Mouse (Mus musculus) kidney, embryonic 16.5 days (tissue): ENCODE data around the gene Stat3. TPM values are rescaled to one million over a fixed set of nuclear protein-coding genes. Genes with fewer than 3 reads are reported as not detected.

ENCODE experiments used
- ATAC-seq: fragments of 200-750 bp; cut with Nextera tagmentation; 2 replicates; pipeline ENCODE4 v1.8.0; 2017; ENCODE audit warnings: moderate TSS enrichment; ENCODE audit not compliant: low FRiP score, low TSS enrichment
- H3K27ac ChIP-seq: fragments of 300-500 bp; sonication (generic); 2 replicates; pipeline ENCODE4 v1.5.1; 2014; ENCODE audit warnings: low read length
- H3K27me3 ChIP-seq: fragments of 300-500 bp; sonication (generic); 2 replicates; pipeline ENCODE4 v1.6.1; 2014; ENCODE audit warnings: low read length, control low read depth, mixed read lengths; ENCODE audit not compliant: insufficient read depth
- H3K36me3 ChIP-seq: fragments of 300-500 bp; sonication (generic); 2 replicates; pipeline ENCODE4 v1.6.1; 2014; ENCODE audit warnings: low read length, control low read depth, mixed read lengths; ENCODE audit not compliant: insufficient read depth
- H3K4me1 ChIP-seq: fragments of 300-500 bp; sonication (generic); 2 replicates; pipeline ENCODE4 v1.6.1; 2014; ENCODE audit warnings: low read length, control low read depth, mixed read lengths; ENCODE audit not compliant: insufficient read depth
- H3K4me2 ChIP-seq: fragments of 300-500 bp; sonication (generic); replicated peaks from 2 replicates; pipeline ENCODE4 v1.6.1; 2014; ENCODE audit warnings: low read depth, low read length
- H3K4me3 ChIP-seq: fragments of 300-500 bp; sonication (generic); 2 replicates; pipeline ENCODE4 v1.5.1; 2014; ENCODE audit warnings: mild to moderate bottlenecking, low read length
- H3K9ac ChIP-seq: fragments of 300-500 bp; sonication (generic); replicated peaks from 2 replicates; pipeline ENCODE4 v1.6.1; 2014; ENCODE audit warnings: low read length
- H3K9me3 ChIP-seq: fragments of 300-500 bp; sonication (generic); 2 replicates; pipeline ENCODE4 v1.6.1; 2016; ENCODE audit warnings: low read length, control low read depth
- WGBS: fragments of 180-500 bp; shearing (Covaris S2); extraction: QIAGEN DNeasy Blood & Tissue Kit; methylation state at CpG from one replicate; pipeline ENCODE4 v1.1.7; 2014; 5-methylcytosine and 5-hydroxymethylcytosine counted together
- polyA plus RNA-seq: library from polyadenylated mRNA; unstranded; fragments of >200 nt; fragmentation: Nextera tagmentation; extraction: Ambion mirVana; gene quantifications from 2 replicates; pipeline ENCODE4 v1.2.1, GENCODE M21; 2015

Gene Stat3
- polyA plus RNA-seq, 1 experiment from 2014 or later, result 47.9 TPM

GRCm38 (mm10) chr11:100914415-100914814 lies 24.9 kb downstream of the Stat3 start:
- H3K4me3 ChIP-seq, result no peak overlapping the region
- no peaks in the 10 kb centered on the region for H3K4me1 ChIP-seq
- no peak overlapping the region for H3K4me2 ChIP-seq
- H3K9ac ChIP-seq, result no peak overlapping the region
- H3K9me3 ChIP-seq, result no peaks in the 10 kb centered on the region
- H3K36me3 ChIP-seq, result peaks cover 4% of the 10 kb centered on the region; the same call in 1 of the 2 replicates
- H3K27ac ChIP-seq, result no peak overlapping the region
- H3K27me3 ChIP-seq, result no peaks in the 10 kb centered on the region
- 82% methylated on average over 5 of the region's 5 CpGs for WGBS
- no peak for ATAC-seq

DNA sequence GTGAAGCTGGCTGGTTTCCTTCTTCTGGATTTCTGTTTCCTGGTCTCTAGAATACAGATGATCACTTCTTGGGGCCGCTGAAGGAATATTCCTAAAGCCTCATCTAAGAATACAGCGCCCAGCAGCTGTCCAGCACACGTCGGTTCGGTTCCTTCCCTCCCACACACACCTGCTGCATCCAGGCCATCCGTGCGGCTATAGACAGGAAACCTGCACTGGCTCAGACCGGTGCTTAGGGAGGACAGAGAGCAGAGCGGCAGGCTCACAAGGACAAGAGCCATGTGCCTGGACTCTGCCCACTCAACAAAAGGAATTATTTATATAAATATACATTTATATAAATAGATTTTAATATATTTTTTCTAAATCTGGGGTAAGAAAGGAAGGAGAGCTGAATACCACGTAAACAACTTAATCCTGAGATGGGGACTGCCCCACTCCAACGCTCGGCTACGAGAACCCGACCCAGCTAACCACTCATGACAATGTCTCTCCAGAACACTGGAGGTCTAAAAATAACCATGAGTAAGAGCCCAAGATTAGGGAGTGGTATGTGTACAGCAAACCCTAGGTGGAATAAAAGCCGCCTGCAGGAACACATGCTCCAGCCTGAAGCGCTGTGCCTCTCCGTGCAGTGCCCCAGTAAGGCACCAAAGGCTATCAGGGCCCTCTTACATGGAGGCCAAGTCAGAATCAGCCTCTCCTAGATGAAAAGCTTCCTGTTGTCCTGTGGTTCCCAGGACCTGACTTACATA lies 26.8 kb downstream of the Stat3 start:
- no peak overlapping the region for H3K27ac ChIP-seq
- 71% methylated on average over 17 of the region's 17 CpGs for WGBS

DNA sequence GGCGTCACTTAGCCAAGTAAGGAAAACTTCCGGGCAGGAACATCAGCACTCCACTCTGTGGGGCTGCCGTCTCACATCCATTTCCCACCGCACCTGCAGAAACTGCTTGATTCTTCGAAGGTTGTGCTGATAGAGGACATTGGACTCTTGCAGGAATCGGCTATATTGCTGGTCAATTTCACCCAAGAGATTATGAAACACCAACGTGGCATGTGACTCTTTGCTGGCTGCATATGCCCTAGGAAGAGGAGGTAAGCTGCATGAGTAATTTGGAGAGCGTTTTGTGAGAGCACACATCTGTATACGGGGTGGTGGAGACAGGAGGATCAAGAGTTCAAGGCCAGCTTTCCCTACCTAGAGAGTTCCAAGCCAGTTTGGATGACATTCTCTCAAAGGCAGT lies 30.8 kb downstream of the Stat3 start:
- Histone ChIP-seq H3K27ac (no peak overlapping the region), H3K4me3 (no peak overlapping the region), H3K4me2 (no peak overlapping the region), H3K9me3 (no peaks in the 10 kb centered on the region), H3K4me1 (no peaks in the 10 kb centered on the region), H3K36me3 (peaks cover 21% of the 10 kb centered on the region), H3K27me3 (no peaks in the 10 kb centered on the region), H3K9ac (no peak overlapping the region)
- no peak for ATAC-seq
- 75% methylated on average over 9 of the region's 9 CpGs for WGBS

More for the DNA sequence above, 26.8 kb downstream of the Stat3 start:
- Histone ChIP-seq H3K4me1 (no peaks in the 10 kb centered on the region), H3K4me3 (no peak overlapping the region), H3K9me3 (no peaks in the 10 kb centered on the region), H3K4me2 (no peak overlapping the region), H3K9ac (no peak overlapping the region), H3K36me3 (peaks cover 9% of the 10 kb centered on the region; the same call in 1 of the 2 replicates), H3K27me3 (no peaks in the 10 kb centered on the region)
- ATAC-seq, result no peak

GRCm38 (mm10) chr11:100908112-100908511 lies 31.2 kb downstream of the Stat3 start:
- ATAC-seq, result no peak
- Histone ChIP-seq H3K36me3 (peaks cover 26% of the 10 kb centered on the region), H3K4me1 (no peaks in the 10 kb centered on the region), H3K27ac (no peak overlapping the region), H3K9me3 (no peaks in the 10 kb centered on the region), H3K27me3 (no peaks in the 10 kb centered on the region), H3K4me3 (no peak overlapping the region), H3K4me2 (no peak overlapping the region), H3K9ac (no peak overlapping the region)
- WGBS, result 46% methylated on average over 2 of the region's 2 CpGs

DNA sequence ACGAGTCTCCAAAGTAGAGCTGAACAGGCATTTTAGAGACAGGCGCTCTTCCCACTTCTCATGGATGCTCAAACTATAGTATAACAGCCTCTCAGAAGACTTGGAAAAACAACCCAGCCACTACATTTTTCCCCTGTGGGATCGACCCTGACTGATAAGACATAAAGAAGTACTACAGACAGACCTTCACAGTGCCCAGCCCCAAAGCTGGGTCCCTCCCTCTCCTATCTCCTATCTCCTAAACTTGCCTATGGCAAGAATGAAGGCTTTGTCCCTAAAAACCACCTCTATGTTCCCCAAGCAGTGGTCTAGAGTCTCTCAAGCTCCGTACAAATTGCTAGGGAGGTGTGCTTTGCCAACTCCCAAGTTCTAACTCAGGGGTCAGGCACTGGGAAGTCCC lies 32.5 kb downstream of the Stat3 start:
- Histone ChIP-seq H3K9ac (no peak overlapping the region), H3K9me3 (no peaks in the 10 kb centered on the region), H3K4me1 (no peaks in the 10 kb centered on the region), H3K27ac (no peak overlapping the region), H3K27me3 (no peaks in the 10 kb centered on the region), H3K4me3 (no peak overlapping the region), H3K4me2 (no peak overlapping the region), H3K36me3 (peaks cover 32% of the 10 kb centered on the region)
- 86% methylated on average over 4 of the region's 4 CpGs for WGBS
- ATAC-seq, result no peak

DNA sequence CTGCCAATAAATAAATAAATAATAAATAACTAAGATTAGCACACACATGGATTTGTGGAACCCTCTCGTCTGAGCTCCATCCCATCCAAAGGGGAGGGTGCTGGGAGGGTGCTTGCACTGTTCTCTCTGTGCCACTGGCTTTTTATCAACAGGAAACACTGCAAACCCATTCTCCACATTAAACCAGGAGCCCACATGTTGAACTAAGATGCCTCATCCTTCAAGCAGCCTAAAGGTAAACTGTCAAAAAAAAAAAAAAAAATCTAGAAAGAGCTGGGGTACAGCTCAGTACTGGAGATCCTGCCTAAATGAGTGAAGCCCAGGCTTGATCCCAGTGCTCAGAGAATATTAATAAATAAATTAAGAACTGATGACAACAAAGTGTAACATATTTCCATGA lies 33.4 kb downstream of the Stat3 start:
- Histone ChIP-seq H3K9ac (no peak overlapping the region), H3K27ac (no peak overlapping the region), H3K27me3 (no peaks in the 10 kb centered on the region), H3K9me3 (no peaks in the 10 kb centered on the region), H3K4me1 (no peaks in the 10 kb centered on the region), H3K4me3 (no peak overlapping the region), H3K36me3 (peaks cover 41% of the 10 kb centered on the region), H3K4me2 (no peak overlapping the region)
- WGBS, result 68% methylated on average over 1 of the region's 1 CpGs
- ATAC-seq, result no peak

GRCm38 (mm10) chr11:100904580-100905351 lies 34.6 kb downstream of the Stat3 start:
- peaks cover 41% of the 10 kb centered on the region for H3K36me3 ChIP-seq

DNA sequence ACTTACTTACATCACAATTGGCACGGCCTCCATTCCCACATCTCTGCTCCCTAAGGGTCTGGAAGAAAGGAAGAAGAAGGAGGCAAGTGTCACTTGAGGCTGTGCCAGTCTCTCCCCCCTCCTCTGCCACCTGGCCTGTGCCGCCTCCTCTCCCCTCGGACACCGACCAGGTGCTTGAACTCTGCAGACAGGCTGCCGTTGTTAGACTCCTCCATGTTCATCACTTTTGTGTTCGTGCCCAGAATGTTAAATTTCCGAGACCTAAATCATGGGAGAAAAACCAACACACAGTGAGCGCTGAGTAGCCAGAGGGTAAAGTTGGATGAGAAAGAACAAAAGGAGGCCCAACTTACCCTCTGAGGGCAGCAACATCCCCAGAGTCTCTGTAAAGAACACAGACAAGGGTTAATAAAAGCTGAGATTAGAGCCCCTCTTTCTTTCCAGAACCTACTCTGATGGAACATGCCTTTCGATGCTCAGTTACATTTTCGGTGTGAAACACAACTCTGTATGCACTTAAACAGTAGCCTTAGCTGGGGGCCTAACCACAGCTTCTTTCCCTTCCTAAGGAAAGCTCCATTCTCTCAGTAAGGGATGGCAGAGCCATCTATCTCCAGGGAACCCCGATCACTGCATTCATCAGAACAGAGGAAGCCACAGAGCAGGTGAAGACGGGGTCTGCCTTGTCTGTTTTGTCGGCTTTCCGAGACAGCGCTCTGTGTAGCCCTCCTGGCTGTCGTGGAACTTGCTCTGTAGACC lies 40.7 kb downstream of the Stat3 start:
- no peaks in the 10 kb centered on the region for H3K27me3 ChIP-seq
- no peak for ATAC-seq
- H3K9ac ChIP-seq, result no peak overlapping the region
- no peaks in the 10 kb centered on the region for H3K4me1 ChIP-seq
- H3K9me3 ChIP-seq, result no peaks in the 10 kb centered on the region
- 76% methylated on average over 16 of the region's 16 CpGs for WGBS
- no peak overlapping the region for H3K4me3 ChIP-seq
- no peak overlapping the region for H3K27ac ChIP-seq
- H3K4me2 ChIP-seq, result no peak overlapping the region
- H3K36me3 ChIP-seq, result peaks cover 28% of the 10 kb centered on the region

More at GRCm38 (mm10) chr11:100904580-100905351, 34.6 kb downstream of the Stat3 start:
- Histone ChIP-seq H3K27ac (no peak overlapping the region), H3K27me3 (no peaks in the 10 kb centered on the region), H3K9ac (no peak overlapping the region), H3K9me3 (no peaks in the 10 kb centered on the region), H3K4me1 (no peaks in the 10 kb centered on the region), H3K4me3 (no peak overlapping the region), H3K4me2 (no peak overlapping the region)
- no peak for ATAC-seq
- 90% methylated on average over 17 of the region's 20 CpGs for WGBS

DNA sequence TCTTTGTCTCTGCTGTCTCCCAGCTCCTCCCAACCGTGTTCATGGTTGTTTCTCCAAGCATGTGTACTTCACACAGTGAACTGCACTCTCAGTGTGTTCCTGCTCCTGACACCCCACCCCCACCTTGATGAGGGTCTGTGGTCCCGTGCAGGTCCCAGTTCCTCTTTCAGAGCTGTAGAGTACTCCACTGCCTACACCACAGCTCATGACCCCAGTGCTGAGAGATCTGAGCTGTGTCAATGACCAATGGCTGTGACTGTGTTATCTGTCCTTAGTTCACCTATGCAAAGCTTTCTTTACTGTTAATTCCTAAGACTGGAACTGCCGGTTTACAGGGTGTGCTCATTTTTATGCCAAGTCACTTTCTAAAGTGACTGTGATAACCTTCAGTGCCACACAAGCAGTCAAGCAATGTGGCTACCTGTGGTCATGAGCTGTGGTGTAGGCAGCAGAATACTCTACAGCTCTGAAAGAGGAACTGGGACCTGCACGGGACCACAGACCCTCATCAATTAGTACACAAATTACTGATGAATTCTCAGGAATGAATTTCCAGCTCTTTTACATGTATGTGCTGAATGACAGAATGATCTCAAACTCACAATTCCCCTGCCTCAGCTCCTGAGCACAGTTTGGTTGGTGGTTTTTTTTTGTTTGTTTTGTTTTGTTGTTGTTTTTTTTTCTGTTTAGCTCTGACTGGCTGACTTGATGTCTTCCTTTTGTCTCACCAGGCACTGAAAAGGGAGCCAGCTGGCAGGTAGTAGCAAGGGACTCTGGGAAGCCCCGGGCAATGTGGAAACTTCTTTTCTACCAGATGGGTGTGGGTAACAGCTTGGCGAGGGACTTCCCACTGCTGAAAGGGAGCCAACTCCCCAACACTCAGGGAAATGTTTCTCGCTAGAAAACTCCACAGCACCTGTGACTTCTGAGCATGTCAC lies 41.8 kb downstream of the Stat3 start:
- Histone ChIP-seq H3K36me3 (peaks cover 21% of the 10 kb centered on the region), H3K9ac (no peak overlapping the region), H3K4me1 (no peaks in the 10 kb centered on the region), H3K4me2 (no peak overlapping the region), H3K4me3 (no peak overlapping the region), H3K27ac (no peak overlapping the region), H3K9me3 (no peaks in the 10 kb centered on the region), H3K27me3 (no peaks in the 10 kb centered on the region)
- no peak for ATAC-seq
- 81% methylated on average over 7 of the region's 7 CpGs for WGBS
